Mouse (Mus musculus) hematopoietic stem cell, adult 5-6 weeks (primary cell): ENCODE measurements at regions not wholly inside any gene's neighbourhood (a gene's known extent, or its start where the extent isn't known, plus 50 kb on each side); places are given as distances from the start of the nearest gene placed in this dataset.

Source experiments
- ATAC-seq, 2 experiments: fragments of 125-278 bp in 1 of 2; replicated peaks in 1 of 2; 2 replicates each; pipeline ENCODE4 v1.8.0; 2016 to 2017; ENCODE audit warnings: inconsistent platforms in 2 of 2, mild to moderate bottlenecking in 2 of 2, moderate number of reproducible peaks in 2 of 2, low read depth in 1 of 2, moderate TSS enrichment in 1 of 2; ENCODE audit not compliant: low FRiP score in 2 of 2, poor library complexity in 2 of 2, severe bottlenecking in 2 of 2, insufficient read depth in 1 of 2, low TSS enrichment in 1 of 2

- peak; percentile 46 to 64; a peak in 1 of 4 replicates for ATAC-seq
Observed at GRCm38 (mm10) chr1:67640353-67640752, 517.5 kb downstream of the Cps1 start.

GRCm38 (mm10) chr1:67640766-67641165 is 517.9 kb downstream of the Cps1 start:
- no peak for ATAC-seq

- ATAC-seq, result no peak
Observed at GRCm38 (mm10) chr1:67643627-67644026, 520.8 kb downstream of the Cps1 start.
